Mouse (Mus musculus): ENCODE data around the gene Il18r1. TPM values are rescaled to one million over a fixed set of nuclear protein-coding genes. Genes with fewer than 3 reads are reported as not detected.

Gene Il18r1
- total RNA-seq, 1 experiment: not detected

- H3K4me1 ChIP-seq (ENCODE audit: control insufficient read depth in 2 of 2, insufficient read depth in 2 of 2, low read length in 2 of 2, poor library complexity in 1 of 2): no peaks in the 10 kb centered on the region
- in situ Hi-C loops (cut with MboI; ENCODE audit: low sequenced_read_pairs in 2 of 2, unreplicated experiment in 2 of 2): no loop called here
- no peak within 1 kb of the TSS for H3K9ac ChIP-seq (ENCODE audit: insufficient read depth, low read depth, low read length, poor library complexity, severe bottlenecking)
- no peaks in the 10 kb centered on the region for H3K36me3 ChIP-seq (ENCODE audit: control insufficient read depth, insufficient read depth, low read length, poor library complexity, severe bottlenecking)
- no peaks in the 10 kb centered on the region for H3K9me3 ChIP-seq (ENCODE audit: control insufficient read depth, insufficient read depth, low read depth, low read length)
- H3K27ac ChIP-seq (ENCODE audit: insufficient read depth, low read depth, low read length, poor library complexity, severe bottlenecking): no peak within 1 kb of the TSS
- DNase-seq (ENCODE audit: low read depth, low spot score): no peak
- no peak within 1 kb of the TSS for H3K4me3 ChIP-seq (ENCODE audit: insufficient read depth in 1 of 2, low read depth in 1 of 2, low read length in 2 of 2, poor library complexity in 1 of 2, severe bottlenecking in 1 of 2)
- TF ChIP-seq MAFK (IDR thresholded peaks at IDR 0.05; ENCODE audit: insufficient read depth, low read depth, low read length) (no peak), ZC3H11A (IDR thresholded peaks at IDR 0.05; ENCODE audit: borderline replicate concordance, low read depth, low read length) (no peak), HCFC1 (IDR thresholded peaks at IDR 0.05; ENCODE audit: borderline replicate concordance, insufficient read depth, low read length) (no peak), CHD2 (IDR thresholded peaks at IDR 0.05; ENCODE audit: low read depth, low read length) (no peak), ZNF384 (IDR thresholded peaks at IDR 0.05; ENCODE audit: low read depth, low read length) (no peak)
These were observed 49.7 kb downstream of the Il18r1 start, which contains the start of gene Il18rap for GRCm38 (mm10) chr1:40514851-40515585. Il18rap (plus strand) TSS chr1:40515362.

GRCm38 (mm10) chr1:40516364-40516763 is 51.0 kb downstream of the Il18r1 start:
- Histone ChIP-seq H3K9ac (ENCODE audit: insufficient read depth, low read depth, low read length, poor library complexity, severe bottlenecking) (no peak overlapping the region), H3K36me3 (ENCODE audit: control insufficient read depth, insufficient read depth, low read length, poor library complexity, severe bottlenecking) (no peaks in the 10 kb centered on the region), H3K9me3 (ENCODE audit: control insufficient read depth, insufficient read depth, low read depth, low read length) (no peaks in the 10 kb centered on the region), H3K4me1 (ENCODE audit: control insufficient read depth in 2 of 2, insufficient read depth in 2 of 2, low read length in 2 of 2, poor library complexity in 1 of 2) (no peaks in the 10 kb centered on the region), H3K4me3 (ENCODE audit: insufficient read depth in 1 of 2, low read depth in 1 of 2, low read length in 2 of 2, poor library complexity in 1 of 2, severe bottlenecking in 1 of 2) (no peak overlapping the region), H3K27ac (ENCODE audit: insufficient read depth, low read depth, low read length, poor library complexity, severe bottlenecking) (no peak overlapping the region)
- DNase-seq (ENCODE audit: low read depth, low spot score): no peak
- in situ Hi-C loops (cut with MboI; ENCODE audit: low sequenced_read_pairs in 2 of 2, unreplicated experiment in 2 of 2): no loop called here
- TF ChIP-seq HCFC1 (IDR thresholded peaks at IDR 0.05; ENCODE audit: borderline replicate concordance, insufficient read depth, low read length) (no peak), ZC3H11A (IDR thresholded peaks at IDR 0.05; ENCODE audit: borderline replicate concordance, low read depth, low read length) (no peak), MAFK (IDR thresholded peaks at IDR 0.05; ENCODE audit: insufficient read depth, low read depth, low read length) (no peak), CHD2 (IDR thresholded peaks at IDR 0.05; ENCODE audit: low read depth, low read length) (no peak), ZNF384 (IDR thresholded peaks at IDR 0.05; ENCODE audit: low read depth, low read length) (no peak)

DNA sequence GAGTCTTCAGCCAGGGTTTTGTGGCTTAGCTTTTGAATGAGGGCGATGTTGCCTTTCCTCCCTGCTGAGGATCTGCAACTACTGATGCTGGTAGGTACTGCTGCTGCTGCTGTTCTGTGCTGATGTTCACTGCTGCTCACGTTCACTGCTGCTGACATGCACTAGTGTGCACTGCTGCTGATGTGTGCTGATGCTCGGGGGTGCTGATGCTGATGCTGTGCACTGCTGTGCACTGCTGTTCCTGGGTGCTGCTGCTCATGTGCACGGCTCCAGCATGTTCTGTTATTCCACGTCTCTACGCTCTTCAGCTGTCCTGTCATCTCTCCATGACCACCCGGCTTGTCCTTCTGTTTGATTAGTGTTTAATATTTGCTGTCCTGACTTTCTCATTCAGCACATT is 57.6 kb downstream of the Il18r1 start:
- Histone ChIP-seq H3K27ac (ENCODE audit: insufficient read depth, low read depth, low read length, poor library complexity, severe bottlenecking) (no peak overlapping the region; the same call in 1 of the 2 replicates), H3K9ac (ENCODE audit: insufficient read depth, low read depth, low read length, poor library complexity, severe bottlenecking) (no peak overlapping the region), H3K4me1 (ENCODE audit: control insufficient read depth in 2 of 2, insufficient read depth in 2 of 2, low read length in 2 of 2, poor library complexity in 1 of 2) (no peaks in the 10 kb centered on the region), H3K36me3 (ENCODE audit: control insufficient read depth, insufficient read depth, low read length, poor library complexity, severe bottlenecking) (no peaks in the 10 kb centered on the region), H3K4me3 (ENCODE audit: insufficient read depth in 1 of 2, low read depth in 1 of 2, low read length in 2 of 2, poor library complexity in 1 of 2, severe bottlenecking in 1 of 2) (no peak overlapping the region), H3K9me3 (ENCODE audit: control insufficient read depth, insufficient read depth, low read depth, low read length) (no peaks in the 10 kb centered on the region)
- in situ Hi-C loops (cut with MboI; ENCODE audit: low sequenced_read_pairs in 2 of 2, unreplicated experiment in 2 of 2): no loop called here
- no peak for TF ChIP-seq ZNF384 (IDR thresholded peaks at IDR 0.05; ENCODE audit: low read depth, low read length)
- TF ChIP-seq ZC3H11A (IDR thresholded peaks at IDR 0.05; ENCODE audit: borderline replicate concordance, low read depth, low read length): no peak
- no peak for TF ChIP-seq HCFC1 (IDR thresholded peaks at IDR 0.05; ENCODE audit: borderline replicate concordance, insufficient read depth, low read length)
- TF ChIP-seq CHD2 (IDR thresholded peaks at IDR 0.05; ENCODE audit: low read depth, low read length): no peak
- TF ChIP-seq MAFK (IDR thresholded peaks at IDR 0.05; ENCODE audit: insufficient read depth, low read depth, low read length): no peak
- DNase-seq (ENCODE audit: low read depth, low spot score): no peak

GRCm38 (mm10) chr1:40523971-40524722 is 58.8 kb downstream of the Il18r1 start:
- Histone ChIP-seq H3K9me3 (ENCODE audit: control insufficient read depth, insufficient read depth, low read depth, low read length) (no peaks in the 10 kb centered on the region), H3K4me3 (ENCODE audit: insufficient read depth in 1 of 2, low read depth in 1 of 2, low read length in 2 of 2, poor library complexity in 1 of 2, severe bottlenecking in 1 of 2) (no peak overlapping the region), H3K27ac (ENCODE audit: insufficient read depth, low read depth, low read length, poor library complexity, severe bottlenecking) (no peak overlapping the region), H3K9ac (ENCODE audit: insufficient read depth, low read depth, low read length, poor library complexity, severe bottlenecking) (no peak overlapping the region), H3K36me3 (ENCODE audit: control insufficient read depth, insufficient read depth, low read length, poor library complexity, severe bottlenecking) (no peaks in the 10 kb centered on the region), H3K4me1 (ENCODE audit: control insufficient read depth in 2 of 2, insufficient read depth in 2 of 2, low read length in 2 of 2, poor library complexity in 1 of 2) (no peaks in the 10 kb centered on the region)
- in situ Hi-C loops (cut with MboI; ENCODE audit: low sequenced_read_pairs in 2 of 2, unreplicated experiment in 2 of 2): no loop called here
- no peak for TF ChIP-seq HCFC1 (IDR thresholded peaks at IDR 0.05; ENCODE audit: borderline replicate concordance, insufficient read depth, low read length)
- TF ChIP-seq ZNF384 (IDR thresholded peaks at IDR 0.05; ENCODE audit: low read depth, low read length): no peak
- no peak for TF ChIP-seq CHD2 (IDR thresholded peaks at IDR 0.05; ENCODE audit: low read depth, low read length)
- TF ChIP-seq MAFK (IDR thresholded peaks at IDR 0.05; ENCODE audit: insufficient read depth, low read depth, low read length): no peak
- no peak for TF ChIP-seq ZC3H11A (IDR thresholded peaks at IDR 0.05; ENCODE audit: borderline replicate concordance, low read depth, low read length)
- DNase-seq (ENCODE audit: low read depth, low spot score): no peak

Measured in ES-E14 (cell line).